Mouse (Mus musculus) large intestine, adult 2 months (tissue): Measurements from ENCODE around the gene Chrna1. TPM values are rescaled to one million over a fixed set of nuclear protein-coding genes. Genes with fewer than 3 reads are reported as not detected.
"Not testable (repeated sequence)": the region's sequence is repeated elsewhere in the genome, so short reads cannot be mapped to it uniquely, and the experiment has no call there.

Experiments
- DNase-seq: peaks from one replicate; pipeline ENCODE4 v3.0.0-alpha.2; 2012; ENCODE audit warnings: low read depth, low spot score
- WGBS: fragments of 180-500 bp; shearing (Covaris S2); methylation state at CpG from one replicate; pipeline ENCODE4 v1.1.7; 2018; 5-methylcytosine and 5-hydroxymethylcytosine counted together
- polyA plus RNA-seq: library from polyadenylated mRNA; depleted of rRNA; stranded (reverse); fragments of >200 nt; gene quantifications from 2 replicates; pipeline ENCODE4 v1.2.3, GENCODE M21; 2012

The Chrna1 gene
- polyA plus RNA-seq, 1 experiment: not detected

GRCm38 (mm10) chr2:73562656-73563055, 17.5 kb downstream of the Chrna1 start:
- no peak for DNase-seq
- WGBS: 97% methylated on average over 9 of the region's 9 CpGs

GRCm38 (mm10) chr2:73561665-73562063, 18.5 kb downstream of the Chrna1 start:
- no peak for DNase-seq
- 11% methylated on average over 8 of the region's 8 CpGs for WGBS

DNA sequence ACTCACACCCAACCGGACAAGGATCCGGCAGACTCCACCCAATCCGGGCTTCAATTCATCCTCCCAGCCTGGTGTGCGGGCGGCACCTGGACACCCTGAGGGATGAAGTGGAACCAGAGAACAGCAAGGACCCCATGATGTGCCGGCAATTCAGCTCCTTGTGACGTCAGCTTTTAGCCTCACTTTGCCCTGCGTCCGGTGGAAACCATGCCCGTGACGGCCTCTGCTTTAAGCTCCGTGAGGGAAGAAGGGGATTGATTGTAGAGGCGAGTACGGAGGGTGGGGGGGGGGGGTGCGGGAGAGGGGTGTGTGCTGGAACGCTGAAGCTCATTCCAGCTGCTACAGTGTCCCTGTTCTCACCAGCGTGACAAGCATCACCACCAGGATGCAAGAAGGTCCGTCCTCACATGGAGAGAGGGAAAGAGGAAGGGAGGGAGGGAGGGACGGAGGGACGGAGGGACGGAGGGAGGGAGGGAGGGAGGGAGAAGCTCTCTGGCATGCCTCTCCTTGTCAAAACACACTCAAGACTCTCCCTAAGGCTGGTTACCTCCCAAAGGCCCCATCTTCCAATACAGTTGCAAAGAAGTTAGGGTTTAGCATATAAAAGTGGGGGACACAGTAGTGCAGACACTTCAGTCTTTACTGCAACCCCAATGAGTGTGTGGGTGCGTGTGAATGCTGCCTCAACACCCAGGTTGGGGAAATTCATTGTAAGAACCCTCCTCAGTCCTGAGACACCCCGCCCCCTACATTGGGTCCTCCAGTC, 19.1 kb downstream of the Chrna1 start:
- 6% methylated on average over 23 of the region's 23 CpGs for whole genome bisulfite sequencing
- no peak for DNase-seq

GRCm38 (mm10) chr2:73560445-73560844, 19.7 kb downstream of the Chrna1 start:
- DNase-seq: no peak
- 53% methylated on average over 7 of the region's 7 CpGs for WGBS

DNA sequence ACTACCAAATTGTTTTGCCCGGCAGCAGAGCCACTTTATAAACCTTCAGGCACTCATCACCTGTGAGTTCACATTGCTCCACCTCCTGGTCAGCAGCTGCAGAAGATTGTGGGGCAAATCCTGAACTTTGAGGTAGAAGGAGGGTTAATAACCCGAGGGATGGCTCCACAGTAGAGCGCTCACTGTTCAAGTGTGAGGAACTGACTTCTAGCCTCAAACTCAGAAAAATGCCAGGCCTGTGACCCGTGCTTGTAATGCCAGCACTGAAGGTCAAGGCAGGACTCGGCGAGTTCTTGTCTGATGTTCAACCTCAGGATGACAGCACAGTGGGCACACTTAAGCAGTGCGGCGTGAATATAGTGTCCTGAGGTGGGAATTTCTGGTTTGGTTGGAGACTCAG, 22.2 kb downstream of the Chrna1 start:
- DNase-seq: no peak
- WGBS: 73% methylated on average over 8 of the region's 8 CpGs

GRCm38 (mm10) chr2:73557061-73557460, 23.1 kb downstream of the Chrna1 start:
- 98% methylated on average over 3 of the region's 3 CpGs for WGBS
- DNase-seq: not testable (repeated sequence)

DNA sequence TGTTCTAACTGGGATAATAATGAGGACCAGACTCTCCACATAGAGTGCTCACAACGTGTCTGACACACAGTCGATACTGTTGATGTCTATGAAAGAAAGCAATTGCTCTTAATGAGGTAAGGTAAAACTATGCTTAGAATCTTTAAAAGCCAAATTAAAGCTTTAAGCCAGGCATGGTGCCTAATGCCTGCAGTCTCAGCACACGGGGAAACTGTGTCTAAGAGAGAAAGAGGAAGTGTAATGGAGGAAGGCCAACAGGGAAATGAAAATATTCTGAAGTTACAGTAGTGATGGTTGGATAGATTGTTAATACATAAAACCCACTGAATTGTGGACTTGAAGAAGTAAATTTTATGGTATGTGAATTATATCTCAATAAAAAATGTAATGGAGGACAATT, 25.7 kb downstream of the Chrna1 start:
- WGBS: 59% methylated on average over 3 of the region's 3 CpGs

GRCm38 (mm10) chr2:73552926-73553325, 27.2 kb downstream of the Chrna1 start:
- WGBS: 53% methylated on average over 3 of the region's 3 CpGs
- no peak for DNase-seq

More for the DNA sequence above, 25.7 kb downstream of the Chrna1 start:
- DNase-seq: no peak

DNA sequence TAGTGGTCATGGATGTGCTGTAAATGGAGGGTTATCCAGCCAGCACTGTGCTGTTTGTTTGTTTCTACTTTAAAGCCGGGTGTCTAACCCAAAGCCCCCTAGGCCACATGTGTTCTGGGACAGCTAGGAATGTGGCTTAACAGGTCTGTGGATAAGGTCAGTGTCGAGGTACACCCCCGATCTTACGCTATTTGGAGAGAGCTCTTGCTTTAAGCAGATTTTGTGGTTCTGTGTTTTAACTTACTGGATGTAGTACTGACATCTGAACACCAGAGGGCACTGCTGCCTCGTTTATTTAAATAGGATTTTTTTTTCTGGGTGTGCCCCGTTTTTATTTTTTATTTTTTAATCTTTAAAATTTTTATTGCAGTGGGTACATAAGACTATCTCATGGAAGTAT, 29.4 kb downstream of the Chrna1 start:
- no peak for DNase-seq

DNA sequence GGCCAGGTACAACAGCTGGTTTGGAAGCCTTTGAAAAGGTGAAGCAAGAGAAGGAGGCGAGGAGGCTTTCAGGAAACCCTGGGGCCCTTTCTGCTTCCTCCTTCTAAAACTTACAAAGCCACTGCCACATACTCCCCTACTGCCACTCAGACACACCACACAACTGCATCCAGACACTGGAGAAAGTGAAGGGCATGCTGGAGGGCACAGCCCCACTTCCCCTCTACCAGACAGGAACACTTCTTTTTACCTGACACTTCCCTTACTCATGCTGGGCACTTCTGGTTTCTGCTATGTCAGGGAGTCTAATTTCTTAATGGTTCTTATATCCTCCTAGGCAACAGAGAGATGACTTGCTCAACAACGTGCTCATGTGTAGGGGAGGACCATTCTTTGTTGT, 31.6 kb downstream of the Chrna1 start:
- no peak for DNase-seq
- WGBS: 66% methylated on average over 2 of the region's 2 CpGs

More for the DNA sequence above, 29.4 kb downstream of the Chrna1 start:
- WGBS: 9% methylated on average over 6 of the region's 6 CpGs

GRCm38 (mm10) chr2:73547256-73547655, 32.9 kb downstream of the Chrna1 start:
- 55% methylated on average over 4 of the region's 4 CpGs for WGBS
- no peak for DNase-seq

DNA sequence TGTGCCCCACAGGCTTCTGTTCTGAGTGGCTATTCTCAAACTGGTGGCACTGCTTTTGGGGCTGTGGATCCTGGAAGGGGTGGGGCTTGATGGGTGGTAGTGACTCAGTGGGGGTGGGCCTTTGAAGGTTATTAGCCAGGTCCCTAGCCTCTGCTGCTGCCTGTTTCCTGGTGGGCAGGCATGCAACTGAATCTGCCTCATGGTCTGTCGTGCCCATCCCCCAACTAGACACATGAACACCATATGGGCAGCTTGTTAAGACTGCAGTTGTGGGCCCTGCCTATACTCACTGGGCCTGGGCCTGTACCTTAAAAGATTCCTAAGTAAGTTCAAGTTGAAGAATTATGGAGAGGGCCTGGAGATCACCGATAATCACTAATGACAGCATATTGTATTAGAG, 34.6 kb downstream of the Chrna1 start:
- no peak for DNase-seq
- 90% methylated on average over 2 of the region's 2 CpGs for WGBS

DNA sequence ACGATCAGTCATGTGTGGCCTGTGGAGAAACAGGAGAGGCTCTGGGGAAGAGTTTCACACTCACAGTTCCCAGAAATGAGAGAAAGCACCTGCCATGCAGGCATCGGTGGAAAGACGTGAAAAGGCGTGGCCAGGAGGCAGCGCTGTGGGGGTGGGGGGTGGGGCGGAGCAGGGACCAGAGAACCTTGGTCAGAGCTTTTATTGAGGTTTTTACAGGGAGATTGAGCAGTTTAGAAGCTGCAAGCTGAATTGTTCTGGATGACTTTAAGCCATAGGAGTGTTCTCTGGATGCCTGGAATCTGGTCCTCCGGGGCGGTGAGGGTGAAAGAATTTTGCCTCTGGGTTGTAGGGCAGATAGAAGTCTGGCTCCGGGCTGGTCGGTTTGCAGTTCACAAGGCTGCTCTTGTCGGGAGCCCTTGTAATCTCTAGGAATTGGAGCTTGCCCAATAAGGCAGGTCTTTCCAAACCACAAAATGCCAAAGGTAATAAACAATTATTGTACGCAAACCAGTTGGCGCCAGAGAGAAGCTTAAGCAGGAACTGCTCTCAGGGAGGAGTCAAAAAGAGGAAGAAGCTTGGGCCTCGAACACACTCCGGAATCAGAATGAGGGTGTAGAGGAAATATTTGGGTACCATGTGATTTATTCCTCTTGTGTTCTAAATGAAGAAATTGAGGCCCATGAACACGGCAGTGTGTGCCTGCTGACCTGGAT, 39.5 kb downstream of the Chrna1 start:
- no peak for DNase-seq
- WGBS: 5% methylated on average over 16 of the region's 16 CpGs

DNA sequence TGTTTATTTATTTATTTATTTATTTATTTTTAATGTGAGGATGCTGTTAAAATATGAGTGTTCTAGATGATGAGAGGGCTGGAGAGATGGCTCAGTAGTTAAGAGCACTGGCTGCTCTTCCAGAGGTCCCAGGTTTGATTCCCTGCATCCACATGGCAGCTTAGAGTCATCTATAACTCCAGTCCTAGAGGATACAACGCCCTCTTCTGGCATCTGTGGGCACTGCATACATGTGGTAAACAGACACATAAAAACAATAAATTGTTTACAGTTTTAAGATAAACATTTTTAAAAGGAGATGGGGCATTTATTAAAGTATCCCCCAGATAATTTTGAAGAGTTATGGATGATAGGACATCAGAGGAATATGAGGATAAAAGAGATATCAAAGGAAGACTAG, 40.4 kb downstream of the Chrna1 start:
- DNase-seq: no peak
- WGBS: 25% methylated on average over 1 of the region's 1 CpGs

DNA sequence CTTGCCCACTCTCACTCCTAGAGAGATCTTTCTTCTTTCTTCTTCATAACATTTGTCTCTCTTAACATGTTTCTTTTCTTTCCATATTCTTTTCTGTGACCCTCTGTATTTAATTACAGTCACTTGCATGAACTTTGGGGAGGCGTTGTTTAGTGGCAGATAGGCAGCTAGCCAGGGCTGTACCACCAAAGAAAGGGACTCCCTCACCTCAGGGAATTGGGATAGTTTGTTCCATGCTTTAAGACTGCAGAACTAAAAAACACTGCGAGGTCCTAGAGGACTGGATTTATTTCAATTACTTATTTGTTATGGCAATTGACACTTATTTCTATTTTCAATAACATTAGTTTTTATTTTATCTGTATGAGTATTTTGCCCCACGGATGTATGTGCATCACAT, 41.0 kb downstream of the Chrna1 start:
- 64% methylated on average over 3 of the region's 3 CpGs for WGBS
- DNase-seq: no peak

DNA sequence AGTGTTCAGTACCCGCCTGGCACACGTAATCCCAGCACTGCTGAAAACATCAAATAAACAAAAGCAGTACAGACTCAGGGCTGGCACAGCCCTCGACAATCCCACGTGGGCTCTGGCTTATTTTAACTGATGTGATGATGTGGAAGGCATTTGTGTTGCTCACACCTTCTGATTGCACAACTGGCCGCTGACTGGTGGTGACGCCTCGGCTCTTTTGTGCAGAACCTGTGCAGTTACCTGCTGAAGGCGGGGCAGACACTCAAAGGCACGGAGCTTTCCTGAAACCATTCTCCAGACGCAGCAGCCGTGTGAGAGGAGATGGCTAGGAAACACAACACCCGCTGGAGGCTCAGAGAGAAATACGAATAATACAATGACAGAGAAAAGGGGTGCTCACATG, 41.5 kb downstream of the Chrna1 start:
- 27% methylated on average over 13 of the region's 13 CpGs for WGBS
- DNase-seq: no peak

- 66% methylated on average over 15 of the region's 15 CpGs for WGBS
- no peak for DNase-seq
Observed at GRCm38 (mm10) chr2:73536091-73536783, 43.9 kb downstream of the Chrna1 start.

DNA sequence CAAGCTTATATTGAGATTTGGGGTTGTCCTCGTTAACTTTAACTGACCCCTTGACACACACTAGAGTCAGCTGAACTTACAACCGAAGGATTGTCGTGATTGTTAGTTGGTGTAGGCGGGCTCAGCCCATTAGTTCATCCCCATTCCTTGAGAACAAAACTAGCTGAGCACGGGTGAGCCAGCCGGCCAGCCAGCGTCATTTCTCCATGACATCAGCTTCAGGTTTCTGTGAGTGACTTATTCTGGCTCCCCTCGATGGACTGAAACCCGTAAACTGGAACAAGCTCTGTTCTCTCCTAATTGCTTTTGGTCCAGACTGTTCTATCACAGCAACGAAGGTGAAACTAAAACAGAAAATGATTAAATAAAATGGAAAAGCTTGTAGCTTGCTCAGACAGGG, 45.4 kb downstream of the Chrna1 start:
- DNase-seq: no peak
- 72% methylated on average over 10 of the region's 10 CpGs for WGBS

- DNase-seq: no peak
- WGBS: 61% methylated on average over 5 of the region's 5 CpGs
Observed at GRCm38 (mm10) chr2:73530487-73530886, 49.7 kb downstream of the Chrna1 start.
